Mouse (Mus musculus) G1E (cell line): Measurements from ENCODE around the gene Mettl24.

Experiments used
- CTCF ChIP-seq: IDR thresholded peaks from 2 replicates; pipeline ENCODE4 v1.5.1; 2012; ENCODE audit warnings: low read depth, low read length, inconsistent platforms, mixed read lengths
- GATA1 ChIP-seq: IDR thresholded peaks from 2 replicates; pipeline ENCODE4 v1.6.1; 2012; ENCODE audit warnings: borderline replicate concordance, low read length, inconsistent platforms, mixed read lengths
- GATA2 ChIP-seq: IDR thresholded peaks from 2 replicates; pipeline ENCODE4 v1.6.1; 2012; ENCODE audit warnings: low read depth, low read length, inconsistent platforms, borderline replicate concordance
- POLR2AphosphoS5 ChIP-seq: IDR thresholded peaks from 2 replicates; pipeline ENCODE4 v1.6.1; 2012; ENCODE audit warnings: low read depth, low read length, inconsistent platforms; ENCODE audit not compliant: insufficient replicate concordance
- TAL1 ChIP-seq: conservative IDR thresholded peaks from 2 replicates; pipeline ENCODE4 v1.6.1; 2012; ENCODE audit warnings: low read depth, low read length, inconsistent platforms, mixed read lengths

DNA sequence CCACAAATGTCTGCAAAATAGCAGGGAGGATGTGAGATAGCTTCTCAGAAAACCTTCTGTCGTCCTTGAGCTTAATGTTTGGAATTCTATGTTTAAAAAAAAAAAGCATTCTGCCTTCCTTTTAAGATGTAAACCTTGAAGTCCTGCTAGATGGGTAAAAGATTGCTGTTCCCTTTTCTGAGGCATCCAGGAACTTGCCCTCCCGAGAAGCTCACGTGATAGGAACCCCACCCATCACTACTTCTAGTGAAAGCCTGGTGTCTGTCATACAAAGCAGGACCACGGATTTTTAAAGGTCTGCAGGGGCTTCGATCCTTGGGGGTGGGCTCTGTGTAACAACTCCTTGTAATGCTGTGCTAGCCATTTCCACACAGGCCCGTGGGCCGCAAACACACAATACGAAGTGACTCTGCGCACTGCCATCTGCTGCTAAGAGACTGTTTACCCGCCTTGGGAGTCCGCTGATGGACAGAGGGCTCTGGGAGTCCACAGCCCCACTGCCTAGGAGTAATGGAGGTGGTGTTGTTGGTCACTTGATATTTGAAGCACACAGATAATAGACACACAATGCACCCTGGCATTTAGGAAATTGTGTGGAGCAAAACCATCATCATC lies 43.3 kb downstream of the Mettl24 start:
- no peak for TF ChIP-seq TAL1
- TF ChIP-seq GATA1: no peak
- no peak for TF ChIP-seq GATA2
- TF ChIP-seq CTCF: no peak
- no peak for TF ChIP-seq POLR2AphosphoS5
